Mouse (Mus musculus) ES-Bruce4 (cell line): ENCODE results near the gene Wdr41.

Source experiments
- EP300 ChIP-seq: IDR thresholded peaks from 2 replicates; pipeline ENCODE4 v1.6.1; 2011; ENCODE audit warnings: low read depth, low read length; ENCODE audit not compliant: insufficient read depth
- POLR2A ChIP-seq: IDR thresholded peaks from one replicate; pipeline ENCODE4 v1.8.1; 2011; ENCODE audit warnings: low read length; ENCODE audit not compliant: insufficient read depth

GRCm38 (mm10) chr13:95070268-95070667, 94.1 kb downstream of the Wdr41 start:
- TF ChIP-seq EP300 (no peak), POLR2A (no peak)
